Mouse (Mus musculus) thymus, adult 2 months (tissue): ENCODE data around the gene Ttn. TPM values are rescaled to one million over a fixed set of nuclear protein-coding genes. Genes with fewer than 3 reads are reported as not detected.

Experiments used
- DNase-seq: peaks from one replicate; pipeline ENCODE4 v3.0.0; 2021
- H3K27ac ChIP-seq: fragments of 200-500 bp; 2 replicates; pipeline ENCODE4 v1.5.1; 2012; ENCODE audit warnings: low read length, control low read depth; ENCODE audit not compliant: control insufficient read depth, insufficient read depth
- H3K27me3 ChIP-seq: fragments of 200-500 bp; 2 replicates; pipeline ENCODE4 v1.6.1; 2012; ENCODE audit warnings: mild to moderate bottlenecking, low read length, moderate library complexity, mixed read lengths; ENCODE audit not compliant: control insufficient read depth, insufficient read depth
- H3K36me3 ChIP-seq: fragments of 200-500 bp; 2 replicates; pipeline ENCODE4 v1.6.1; 2012; ENCODE audit warnings: mild to moderate bottlenecking, low read length, moderate library complexity; ENCODE audit not compliant: control insufficient read depth, insufficient read depth
- H3K4me1 ChIP-seq: fragments of 200-500 bp; replicated peaks from 2 replicates; pipeline ENCODE4 v1.6.1; 2012; ENCODE audit warnings: low read length; ENCODE audit not compliant: control insufficient read depth, insufficient read depth
- H3K4me3 ChIP-seq: fragments of 200-500 bp; 2 replicates; pipeline ENCODE4 v1.5.1; 2012; ENCODE audit warnings: mild to moderate bottlenecking, low read length, control low read depth, moderate library complexity; ENCODE audit not compliant: control insufficient read depth, insufficient read depth
- CTCF ChIP-seq: fragments of 200-500 bp; IDR thresholded peaks from 2 replicates; pipeline ENCODE4 v1.5.1; 2012; ENCODE audit warnings: mild to moderate bottlenecking, control low read depth, low read length, moderate library complexity, borderline replicate concordance; ENCODE audit not compliant: control insufficient read depth, poor library complexity, insufficient read depth; ENCODE audit errors: extremely low read depth
- POLR2A ChIP-seq: fragments of 200-500 bp; IDR thresholded peaks from 2 replicates; pipeline ENCODE4 v1.6.1; 2012; ENCODE audit warnings: mild to moderate bottlenecking, low read length, control low read depth, moderate library complexity; ENCODE audit not compliant: control insufficient read depth, poor library complexity, insufficient read depth; ENCODE audit errors: extremely low read depth
- WGBS: fragments of 180-500 bp; shearing (Covaris S2); methylation state at CpG from one replicate; pipeline ENCODE4 v1.1.7; 2018; 5-methylcytosine and 5-hydroxymethylcytosine counted together
- polyA plus RNA-seq: library from polyadenylated mRNA; depleted of rRNA; stranded (reverse); fragments of >200 nt; gene quantifications from 2 replicates; pipeline ENCODE4 v1.2.3, GENCODE M21; 2012

The Ttn gene
- polyA plus RNA-seq, 1 experiment, result 2.9 TPM

DNA sequence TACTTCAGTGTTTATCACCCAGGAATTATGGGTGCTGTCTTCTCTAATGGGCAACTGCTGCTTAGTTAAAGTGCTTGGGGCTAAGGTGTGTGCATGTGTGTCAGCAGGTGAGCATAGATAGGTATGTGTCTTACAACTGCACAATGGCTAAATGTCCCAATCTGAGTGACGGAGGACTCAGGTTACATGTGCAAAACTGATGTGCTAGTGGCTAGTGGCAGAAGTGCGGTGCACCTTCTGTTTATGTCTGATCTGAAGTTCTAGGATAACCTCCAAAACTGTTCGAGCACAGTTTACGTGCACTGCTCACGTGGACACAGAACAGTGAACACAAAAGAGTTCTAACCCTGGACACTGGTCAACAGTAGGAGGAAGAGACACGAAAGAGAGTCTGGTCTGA, 15.8 kb downstream of the Ttn start:
- DNase-seq, result no peak
- 94% methylated on average over 6 of the region's 6 CpGs for WGBS
- no peak overlapping the region for H3K27ac ChIP-seq
- no peaks in the 10 kb centered on the region for H3K4me1 ChIP-seq
- H3K27me3 ChIP-seq, result no peaks in the 10 kb centered on the region
- H3K36me3 ChIP-seq, result no peaks in the 10 kb centered on the region
- no peak overlapping the region for H3K4me3 ChIP-seq
- TF ChIP-seq POLR2A (no peak), CTCF (no peak)

DNA sequence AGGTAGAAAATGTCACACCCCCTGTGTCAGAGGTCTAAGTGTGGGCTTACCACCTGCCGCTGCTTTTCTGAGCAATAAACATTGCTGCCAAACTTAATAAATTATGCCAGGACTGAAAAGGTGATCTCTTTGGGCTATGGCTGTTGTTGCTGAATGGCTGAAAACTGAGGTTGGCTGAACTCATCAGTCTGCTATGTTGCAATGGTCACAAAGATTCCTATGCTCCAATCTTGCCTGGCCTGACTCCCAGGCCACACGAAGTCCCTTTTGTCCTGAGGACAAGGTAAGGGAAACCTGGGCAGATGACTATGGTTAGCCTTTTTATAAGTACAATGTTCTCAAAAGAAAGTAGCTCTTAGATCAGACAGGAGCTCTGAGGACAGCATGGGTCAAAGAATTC, 16.3 kb downstream of the Ttn start:
- Histone ChIP-seq H3K4me3 (no peak overlapping the region), H3K4me1 (no peaks in the 10 kb centered on the region), H3K36me3 (no peaks in the 10 kb centered on the region), H3K27ac (no peak overlapping the region), H3K27me3 (no peaks in the 10 kb centered on the region)
- TF ChIP-seq CTCF (no peak), POLR2A (no peak)
- no peak for DNase-seq
- WGBS, result 84% methylated on average over 2 of the region's 2 CpGs

GRCm38 (mm10) chr2:76965542-76965941, 16.8 kb downstream of the Ttn start:
- Histone ChIP-seq H3K27ac (no peak overlapping the region), H3K4me1 (no peaks in the 10 kb centered on the region), H3K4me3 (no peak overlapping the region), H3K27me3 (no peaks in the 10 kb centered on the region), H3K36me3 (no peaks in the 10 kb centered on the region)
- 91% methylated on average over 7 of the region's 7 CpGs for whole genome bisulfite sequencing
- TF ChIP-seq POLR2A (no peak), CTCF (no peak)
- no peak for DNase-seq

DNA sequence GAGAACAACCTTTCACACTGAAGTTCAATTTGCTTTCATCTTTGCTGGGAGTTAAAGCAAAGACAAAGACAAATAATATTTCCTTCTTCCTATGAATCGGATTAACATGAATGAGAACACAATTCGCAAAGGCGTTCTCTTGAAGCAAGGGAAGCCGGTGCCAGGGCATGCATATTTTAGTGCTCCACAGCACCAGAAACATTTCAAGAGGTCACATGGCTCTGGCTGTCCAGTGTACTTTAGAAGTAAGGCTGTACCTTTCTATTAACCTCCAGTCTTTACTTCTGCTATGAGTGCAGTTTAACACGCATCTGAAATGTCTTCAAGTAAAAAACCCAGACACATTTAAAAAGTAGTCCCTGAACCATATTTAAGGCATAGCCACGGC, 20.3 kb downstream of the Ttn start:
- no peak for DNase-seq
- Histone ChIP-seq H3K27ac (no peak overlapping the region), H3K36me3 (no peaks in the 10 kb centered on the region), H3K4me1 (no peaks in the 10 kb centered on the region), H3K27me3 (no peaks in the 10 kb centered on the region), H3K4me3 (no peak overlapping the region)
- TF ChIP-seq CTCF (no peak), POLR2A (no peak)
- WGBS, result 90% methylated on average over 6 of the region's 6 CpGs

GRCm38 (mm10) chr2:76961420-76962044, 20.8 kb downstream of the Ttn start:
- Histone ChIP-seq H3K4me3 (no peak overlapping the region), H3K36me3 (no peaks in the 10 kb centered on the region), H3K27ac (no peak overlapping the region), H3K27me3 (no peaks in the 10 kb centered on the region), H3K4me1 (no peaks in the 10 kb centered on the region)
- TF ChIP-seq CTCF (no peak), POLR2A (no peak)
- WGBS, result 95% methylated on average over 10 of the region's 10 CpGs
- DNase-seq, result no peak

DNA sequence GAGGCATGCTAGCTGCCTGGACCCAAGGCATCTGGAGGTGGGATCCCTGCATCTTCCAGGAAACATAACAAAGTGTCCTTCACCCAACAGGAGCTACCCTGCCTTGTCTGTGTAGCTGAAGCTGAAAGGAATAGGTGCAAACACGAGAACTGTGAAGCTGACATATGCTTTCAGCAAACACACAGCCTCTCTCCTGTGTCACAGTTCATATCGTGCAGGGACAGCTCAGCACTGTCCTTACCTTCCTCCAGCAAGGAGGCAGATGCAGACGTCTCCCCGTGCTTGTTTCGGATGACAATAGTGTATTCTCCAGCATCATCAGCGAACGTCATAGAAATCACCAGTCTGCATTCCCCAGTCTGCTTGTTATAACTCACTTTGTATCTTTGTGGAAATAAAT, 32.6 kb downstream of the Ttn start:
- Histone ChIP-seq H3K27ac (no peak overlapping the region), H3K4me1 (no peaks in the 10 kb centered on the region), H3K27me3 (no peaks in the 10 kb centered on the region), H3K4me3 (no peak overlapping the region), H3K36me3 (no peaks in the 10 kb centered on the region)
- TF ChIP-seq POLR2A, result no peak
- no peak for TF ChIP-seq CTCF
- 87% methylated on average over 7 of the region's 7 CpGs for WGBS
- DNase-seq, result no peak

DNA sequence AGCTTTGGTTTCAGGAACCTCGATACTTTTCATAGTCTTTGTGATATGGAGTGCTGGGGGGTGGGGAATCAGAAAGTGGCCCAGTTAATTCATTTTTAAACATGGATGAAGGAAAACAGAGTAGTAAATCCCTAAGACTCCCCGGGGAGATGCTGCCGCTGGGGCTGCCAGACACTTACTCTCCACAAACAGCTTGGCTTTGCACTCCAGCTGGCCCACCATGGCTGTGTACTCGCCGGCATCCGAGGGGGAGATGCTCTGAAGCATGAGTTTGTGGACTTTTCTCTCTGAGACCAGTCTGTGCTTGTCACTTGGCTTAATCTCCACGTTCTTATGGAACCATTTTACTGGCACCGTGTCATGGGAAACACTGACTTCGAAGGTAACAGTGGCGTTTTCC, 43.8 kb downstream of the Ttn start:
- TF ChIP-seq CTCF (no peak), POLR2A (no peak)
- no peaks in the 10 kb centered on the region for H3K27me3 ChIP-seq
- no peaks in the 10 kb centered on the region for H3K36me3 ChIP-seq
- H3K4me1 ChIP-seq, result no peaks in the 10 kb centered on the region
- H3K4me3 ChIP-seq, result no peak overlapping the region
- no peak overlapping the region for H3K27ac ChIP-seq
- WGBS, result 84% methylated on average over 10 of the region's 10 CpGs
- no peak for DNase-seq
